Mouse (Mus musculus): ENCODE results near the gene Arid4a. TPM values are rescaled to one million over a fixed set of nuclear protein-coding genes. Genes with fewer than 3 reads are reported as not detected.

Arid4a gene
- total and polyA plus RNA-seq, 3 experiments, result 6.7 to 13.0 TPM; not detected in 1

DNA sequence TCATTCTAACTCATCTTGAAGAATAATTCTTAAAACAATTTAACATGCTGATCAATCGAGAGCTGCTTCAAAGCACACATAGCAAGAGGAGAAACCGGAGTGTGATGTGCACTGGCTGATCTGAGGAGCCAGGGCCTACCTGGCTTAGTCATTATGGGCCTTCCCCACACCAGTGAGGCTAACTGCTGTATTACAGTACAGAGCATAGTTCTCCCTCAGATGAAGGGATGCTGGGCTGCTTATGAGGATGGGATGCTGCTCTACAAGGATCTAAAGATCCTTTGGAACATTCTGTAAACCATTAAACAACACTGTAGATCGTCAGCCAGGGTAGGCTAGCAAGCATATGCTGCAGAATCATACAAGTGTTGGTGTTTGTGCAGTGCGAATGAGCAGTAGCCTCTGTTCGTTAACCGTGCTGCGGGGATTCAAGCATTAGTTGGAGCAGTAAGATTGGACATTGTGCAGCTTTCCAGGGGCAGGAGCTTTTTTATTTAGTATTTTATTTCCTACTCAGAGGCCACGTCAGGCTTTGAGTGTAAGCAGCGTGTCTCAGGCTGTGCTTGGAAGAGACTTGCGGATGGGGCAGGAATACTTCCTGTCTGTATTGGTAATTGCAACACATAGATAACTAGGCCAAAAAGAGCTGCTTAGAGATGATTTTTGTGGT, 33.9 kb downstream of the Arid4a start:
- H3K79me2 ChIP-seq (ENCODE audit: control insufficient read depth, insufficient read depth, low read length, poor library complexity), result no peaks in the 10 kb centered on the region
- no peak for DNase-seq (ENCODE audit: low read depth, low spot score)
- H3K4me1 ChIP-seq (ENCODE audit: control insufficient read depth in 1 of 2, insufficient read depth in 2 of 2, low read length in 2 of 2), result peaks cover 5 to 8% of the 10 kb centered on the region in 2 experiments; a peak in 3 of 4 replicates
- no peak overlapping the region for H3K4me3 ChIP-seq (ENCODE audit: control insufficient read depth in 1 of 2, insufficient read depth in 1 of 2, low read depth in 2 of 2, low read length in 2 of 2)
- H3K27ac ChIP-seq (ENCODE audit: control insufficient read depth, low read depth, low read length), result no peak overlapping the region
- H3K9me3 ChIP-seq (replicated peaks; ENCODE audit: insufficient read depth, low read length), result no peaks in the 10 kb centered on the region
- no peak overlapping the region for H3K9ac ChIP-seq (ENCODE audit: control insufficient read depth, low read depth, low read length, poor library complexity, severe bottlenecking)
- no peaks in the 10 kb centered on the region for H3K27me3 ChIP-seq (ENCODE audit: control insufficient read depth in 1 of 2, insufficient read depth in 2 of 2, low read length in 2 of 2)
- peaks cover 0 to 13% of the 10 kb centered on the region in 2 experiments for H3K36me3 ChIP-seq (ENCODE audit: control insufficient read depth in 1 of 2, insufficient read depth in 2 of 2, low read length in 2 of 2)
- TF ChIP-seq USF1 (IDR thresholded peaks at IDR 0.05; ENCODE audit: low read depth, low read length), result no peak
- TF ChIP-seq MEF2A (IDR thresholded peaks at IDR 0.05; ENCODE audit: extremely low read depth, insufficient replicate concordance, low read depth, low read length, poor library complexity, severe bottlenecking), result no peak
- no peak for TF ChIP-seq RAD21 (IDR thresholded peaks at IDR 0.05; ENCODE audit: low read depth, low read length)
- TF ChIP-seq E2F4 (IDR thresholded peaks at IDR 0.05; ENCODE audit: borderline replicate concordance, low read depth, low read length), result no peak
- TF ChIP-seq POLR2AphosphoS2 (IDR thresholded peaks at IDR 0.05; ENCODE audit: low read length), result no peak
- no peak for TF ChIP-seq KAT2A (conservative IDR thresholded peaks at IDR 0.05; ENCODE audit: low read depth, low read length)
- no peak for TF ChIP-seq CHD2 (IDR thresholded peaks at IDR 0.05; ENCODE audit: low read length)
- TF ChIP-seq ZC3H11A (IDR thresholded peaks at IDR 0.05; ENCODE audit: low read depth, low read length), result no peak
- no peak for TF ChIP-seq JUND (IDR thresholded peaks at IDR 0.05; ENCODE audit: low read depth, low read length)
- TF ChIP-seq TCF12 (IDR thresholded peaks at IDR 0.05; ENCODE audit: low read depth, low read length), result no peak
- no peak for TF ChIP-seq MAFK (IDR thresholded peaks at IDR 0.05; ENCODE audit: borderline replicate concordance, low read depth, low read length)
- TF ChIP-seq USF2 (IDR thresholded peaks at IDR 0.05; ENCODE audit: borderline replicate concordance in 1 of 2, insufficient read depth in 1 of 2, low read depth in 1 of 2, low read length in 2 of 2), result no peak
- no peak for TF ChIP-seq ZMIZ1 (IDR thresholded peaks at IDR 0.05; ENCODE audit: low read depth, low read length)
- TF ChIP-seq POLR2A (IDR thresholded peaks at IDR 0.05; ENCODE audit: control insufficient read depth in 1 of 2, insufficient read depth in 1 of 2, low read depth in 1 of 2, low read length in 2 of 2, poor library complexity in 1 of 2), result no peak
- TF ChIP-seq HCFC1 (IDR thresholded peaks at IDR 0.05; ENCODE audit: low read depth, low read length), result no peak
- TF ChIP-seq POLR2AphosphoS5 (IDR thresholded peaks at IDR 0.05; ENCODE audit: borderline replicate concordance, low read depth, low read length), result no peak

DNA sequence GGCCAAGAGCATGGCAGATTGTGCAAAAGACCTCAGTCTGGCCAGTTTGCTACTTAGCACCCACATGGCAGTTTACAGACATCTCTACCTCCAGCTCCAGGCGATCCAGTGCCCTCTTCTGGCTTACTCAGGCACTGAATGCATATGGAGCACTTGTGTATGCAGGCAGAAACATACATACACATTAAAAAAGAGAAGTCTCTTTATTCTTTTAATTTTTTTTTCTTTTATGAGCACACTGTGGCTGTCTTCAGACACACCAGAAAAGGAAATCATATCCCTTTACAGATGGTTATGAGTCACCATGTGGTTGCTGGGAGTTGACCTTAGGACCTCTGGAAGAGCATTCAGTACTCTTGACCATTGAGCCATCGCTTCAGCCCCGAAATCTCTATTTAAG, 35.3 kb downstream of the Arid4a start:
- Histone ChIP-seq H3K27me3 (ENCODE audit: control insufficient read depth in 1 of 2, insufficient read depth in 2 of 2, low read length in 2 of 2) (no peaks in the 10 kb centered on the region), H3K9me3 (replicated peaks; ENCODE audit: insufficient read depth, low read length) (no peaks in the 10 kb centered on the region), H3K79me2 (ENCODE audit: control insufficient read depth, insufficient read depth, low read length, poor library complexity) (no peaks in the 10 kb centered on the region), H3K27ac (ENCODE audit: control insufficient read depth, low read depth, low read length) (no peak overlapping the region), H3K4me1 (ENCODE audit: control insufficient read depth in 1 of 2, insufficient read depth in 2 of 2, low read length in 2 of 2) (peaks cover 5 to 8% of the 10 kb centered on the region in 2 experiments; a peak in 3 of 4 replicates), H3K4me3 (ENCODE audit: control insufficient read depth in 1 of 2, insufficient read depth in 1 of 2, low read depth in 2 of 2, low read length in 2 of 2) (no peak overlapping the region), H3K9ac (ENCODE audit: control insufficient read depth, low read depth, low read length, poor library complexity, severe bottlenecking) (no peak overlapping the region), H3K36me3 (ENCODE audit: control insufficient read depth in 1 of 2, insufficient read depth in 2 of 2, low read length in 2 of 2) (peaks cover 0 to 13% of the 10 kb centered on the region in 2 experiments; a peak in 3 of 4 replicates)
- peak; percentile 79 for DNase-seq (ENCODE audit: low read depth, low spot score)
- TF ChIP-seq HCFC1 (IDR thresholded peaks at IDR 0.05; ENCODE audit: low read depth, low read length), result no peak
- TF ChIP-seq USF2 (IDR thresholded peaks at IDR 0.05; ENCODE audit: borderline replicate concordance in 1 of 2, insufficient read depth in 1 of 2, low read depth in 1 of 2, low read length in 2 of 2), result no peak
- no peak for TF ChIP-seq POLR2A (IDR thresholded peaks at IDR 0.05; ENCODE audit: control insufficient read depth in 1 of 2, insufficient read depth in 1 of 2, low read depth in 1 of 2, low read length in 2 of 2, poor library complexity in 1 of 2)
- no peak for TF ChIP-seq E2F4 (IDR thresholded peaks at IDR 0.05; ENCODE audit: borderline replicate concordance, low read depth, low read length)
- TF ChIP-seq SIN3A (IDR thresholded peaks at IDR 0.05; ENCODE audit: low read length), result peak; percentile 12; the same call in 1 of the 2 replicates
- no peak for TF ChIP-seq NRF1 (IDR thresholded peaks at IDR 0.05; ENCODE audit: insufficient read depth, low read depth, low read length, poor library complexity, severe bottlenecking)
- TF ChIP-seq POLR2AphosphoS2 (IDR thresholded peaks at IDR 0.05; ENCODE audit: low read length), result no peak
- TF ChIP-seq POLR2AphosphoS5 (IDR thresholded peaks at IDR 0.05; ENCODE audit: borderline replicate concordance, low read depth, low read length), result no peak
- no peak for TF ChIP-seq MAX (IDR thresholded peaks at IDR 0.05; ENCODE audit: low read length)
- no peak for TF ChIP-seq ZC3H11A (IDR thresholded peaks at IDR 0.05; ENCODE audit: low read depth, low read length)
- no peak for TF ChIP-seq KAT2A (conservative IDR thresholded peaks at IDR 0.05; ENCODE audit: low read depth, low read length)
- TF ChIP-seq MEF2A (IDR thresholded peaks at IDR 0.05; ENCODE audit: extremely low read depth, insufficient replicate concordance, low read depth, low read length, poor library complexity, severe bottlenecking), result no peak
- no peak for TF ChIP-seq GABPA (IDR thresholded peaks at IDR 0.05; ENCODE audit: low read depth, low read length)
- 0 out of 2 replicates have a peak, but pooled peaks have one; percentile 27 for TF ChIP-seq MXI1 (IDR thresholded peaks at IDR 0.05; ENCODE audit: low read depth, low read length)
- no peak for TF ChIP-seq MAFK (IDR thresholded peaks at IDR 0.05; ENCODE audit: borderline replicate concordance, low read depth, low read length)
- no peak for TF ChIP-seq MYB (IDR thresholded peaks at IDR 0.05; ENCODE audit: low read depth, low read length)
- TF ChIP-seq ZMIZ1 (IDR thresholded peaks at IDR 0.05; ENCODE audit: low read depth, low read length), result no peak
- no peak for TF ChIP-seq ZKSCAN1 (IDR thresholded peaks at IDR 0.05; ENCODE audit: low read depth, low read length)
- TF ChIP-seq ETS1 (IDR thresholded peaks at IDR 0.05; ENCODE audit: low read depth, low read length), result no peak
- no peak for TF ChIP-seq JUND (IDR thresholded peaks at IDR 0.05; ENCODE audit: low read depth, low read length)
- no peak for TF ChIP-seq EP300 (IDR thresholded peaks at IDR 0.05; ENCODE audit: low read depth in 1 of 2, low read length in 2 of 2)
- TF ChIP-seq TCF12 (IDR thresholded peaks at IDR 0.05; ENCODE audit: low read depth, low read length), result no peak
- no peak for TF ChIP-seq UBTF (IDR thresholded peaks at IDR 0.05; ENCODE audit: borderline replicate concordance, insufficient read depth, low read depth, low read length)
